Mouse (Mus musculus): ENCODE results near the gene Pvr.

Pvr gene

GRCm38 (mm10) chr7:19871137-19871621, 49.8 kb downstream of the Pvr start:
- DNase-seq = peak; percentile 39 to 43

- no peak for DNase-seq
Observed at GRCm38 (mm10) chr7:19867751-19868399, 53.1 kb downstream of the Pvr start.

GRCm38 (mm10) chr7:19866490-19866889, 54.5 kb downstream of the Pvr start:
- peak; percentile 57 to 69 for DNase-seq

- no peak for DNase-seq
Observed at GRCm38 (mm10) chr7:19865246-19866036, 55.5 kb downstream of the Pvr start.

- peak; percentile 47 to 48 for DNase-seq
Observed at GRCm38 (mm10) chr7:19864241-19864640, 56.7 kb downstream of the Pvr start.

GRCm38 (mm10) chr7:19861199-19861598, 59.8 kb downstream of the Pvr start, which contains the start of gene Ceacam16:
TSS of gene Ceacam16 (minus strand) at chr7:19861299.
- DNase-seq = no peak

- no peak for DNase-seq
Observed at GRCm38 (mm10) chr7:19859740-19860139, 61.2 kb downstream of the Pvr start.

- no peak for DNase-seq
Observed at GRCm38 (mm10) chr7:19856283-19856682, 64.7 kb downstream of the Pvr start.

GRCm38 (mm10) chr7:19855663-19856062, 65.3 kb downstream of the Pvr start:
- no peak for DNase-seq
